Mouse (Mus musculus) megakaryocyte-erythroid progenitor cell, adult 5-6 weeks (primary cell): ENCODE data around the gene Pttg1. TPM values are rescaled to one million over a fixed set of nuclear protein-coding genes. Genes with fewer than 3 reads are reported as not detected.

Experiments used
- ATAC-seq: replicated peaks from 2 replicates; pipeline ENCODE4 v1.8.0; 2016; ENCODE audit warnings: mild to moderate bottlenecking, inconsistent platforms; ENCODE audit not compliant: severe bottlenecking, poor library complexity, low FRiP score, low TSS enrichment
- total RNA-seq, 2 experiments: library from RNA; stranded (forward) in 1 of 2; stranded (reverse) in 1 of 2; fragments of 200-1000, 215-1000 nt in 1 of 2; fragments of >200 nt in 1 of 2; fragmentation: Nextera tagmentation in 1 of 2; gene quantifications; 2 replicates each; pipeline ENCODE4 v1.2.3; 2014 to 2017

Gene Pttg1
- total RNA-seq, 2 experiments from 2014 or later = 59.5 to 84.7 TPM

DNA sequence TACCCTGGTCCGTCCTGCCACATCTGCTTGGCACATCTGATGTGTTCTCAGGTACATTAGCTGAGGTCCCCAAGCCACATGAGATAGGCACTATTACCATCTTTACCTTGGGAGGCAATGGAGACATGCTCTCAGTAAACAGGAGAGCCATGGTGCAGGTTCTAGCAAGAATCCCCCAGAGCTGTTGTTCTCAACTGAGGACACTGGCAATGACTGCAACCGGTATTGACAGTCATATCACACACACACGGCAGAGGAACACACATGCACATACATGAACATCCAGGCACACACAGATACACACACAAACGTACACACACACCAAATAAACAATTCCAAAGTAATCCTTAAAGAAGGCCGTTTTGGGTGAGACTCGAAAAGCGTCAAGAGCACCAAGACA is 45.1 kb downstream of the Pttg1 start:
- no peak for ATAC-seq

DNA sequence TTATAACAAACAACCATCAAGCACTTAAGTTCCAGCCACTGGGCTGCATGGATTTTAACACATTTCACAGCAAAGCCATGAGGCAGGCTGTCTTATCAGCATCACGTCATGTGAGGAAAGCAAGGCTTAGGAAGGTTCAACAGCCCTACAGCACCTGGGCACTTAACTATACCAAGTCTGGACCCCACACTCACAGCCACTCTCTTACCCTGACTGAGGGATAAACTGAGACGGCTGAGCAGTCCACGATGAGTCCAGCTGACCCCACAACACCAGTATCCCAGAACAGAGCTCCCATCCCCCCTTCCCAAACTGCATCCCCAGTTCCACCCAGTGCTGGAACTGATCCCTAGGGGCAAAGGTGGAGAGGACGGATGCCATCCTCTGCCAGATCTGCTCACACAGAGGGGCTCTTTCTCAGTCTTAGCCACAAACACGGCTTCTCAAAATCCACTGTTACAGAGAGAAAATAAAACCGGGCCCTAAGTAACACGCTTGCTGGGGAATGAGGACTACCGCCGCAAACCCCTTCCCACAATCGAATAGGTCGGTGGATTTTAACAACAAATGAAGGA is 46.1 kb downstream of the Pttg1 start:
- ATAC-seq = no peak

DNA sequence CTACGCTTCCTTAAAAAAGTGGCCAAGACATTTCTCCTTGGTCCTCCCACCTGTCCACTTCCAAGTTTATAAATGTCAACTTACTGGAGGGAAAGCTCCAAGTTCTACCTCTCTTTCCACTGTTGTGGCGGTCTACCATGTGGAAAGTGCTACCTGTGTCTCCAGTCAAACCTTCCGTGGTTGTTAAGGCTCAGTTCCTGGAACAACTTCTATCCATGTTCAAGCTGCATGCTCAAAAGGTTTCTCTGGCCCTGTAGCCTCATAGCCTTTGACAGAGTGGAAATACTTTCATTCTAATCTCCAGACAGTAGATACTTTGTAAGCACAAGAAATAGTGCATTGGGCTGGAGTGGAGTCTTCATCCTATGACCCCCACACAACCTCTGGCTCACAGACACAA is 46.6 kb downstream of the Pttg1 start:
- no peak for ATAC-seq

DNA sequence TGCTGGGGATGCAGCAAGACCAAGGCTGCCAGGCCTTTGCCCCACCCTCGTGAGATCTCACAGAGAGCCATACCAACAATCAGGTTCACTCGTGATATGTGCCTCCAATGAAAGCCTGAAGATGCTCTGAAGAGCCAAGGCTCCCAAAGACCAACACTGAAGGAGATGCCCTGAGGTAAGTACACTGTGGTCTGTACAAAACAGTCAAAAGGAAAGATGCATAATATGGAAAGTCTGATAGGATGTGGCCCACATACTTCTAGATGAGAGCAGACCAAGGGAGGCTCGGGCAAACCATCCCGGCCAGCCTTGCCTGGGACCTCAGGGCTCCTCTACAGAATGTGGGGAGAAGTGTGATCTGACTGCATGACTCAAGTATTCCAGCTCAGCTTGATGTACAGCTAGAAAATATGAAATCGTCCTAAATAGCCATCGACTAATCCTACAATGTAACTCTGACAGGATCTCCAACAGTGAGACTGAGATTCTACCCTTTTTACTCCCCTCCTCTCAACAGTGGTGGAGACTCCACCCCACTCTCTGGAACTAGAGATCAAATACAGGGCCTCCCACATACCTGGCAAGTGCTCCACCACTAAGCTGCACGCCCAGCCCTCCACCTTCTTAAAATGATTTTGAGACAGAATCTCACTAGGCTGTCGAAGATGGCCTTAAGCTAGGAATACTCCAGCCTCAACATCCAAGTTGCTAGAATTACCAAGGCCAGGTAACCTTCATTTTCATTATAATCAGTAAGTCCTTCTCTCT is 48.8 kb downstream of the Pttg1 start:
- ATAC-seq = no peak

DNA sequence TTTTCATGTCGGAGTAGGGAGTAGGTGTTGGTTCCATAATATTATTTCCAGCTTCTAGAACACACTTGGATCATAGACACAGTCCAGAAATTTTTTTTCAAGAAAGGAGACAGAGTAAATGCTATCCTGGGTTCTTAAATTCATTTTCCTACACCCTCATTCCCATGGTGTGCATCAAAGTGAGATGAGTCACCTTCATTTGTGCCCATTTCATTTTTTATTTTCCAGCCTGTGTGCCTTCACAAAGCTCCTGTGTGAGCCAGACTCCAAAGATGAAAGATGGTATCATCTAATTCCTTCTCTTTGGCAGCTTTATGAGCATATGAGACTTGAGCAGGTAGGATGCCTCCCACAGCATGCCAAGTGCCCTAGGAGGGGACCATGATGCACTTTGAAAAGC is 49.5 kb downstream of the Pttg1 start:
- no peak for ATAC-seq

DNA sequence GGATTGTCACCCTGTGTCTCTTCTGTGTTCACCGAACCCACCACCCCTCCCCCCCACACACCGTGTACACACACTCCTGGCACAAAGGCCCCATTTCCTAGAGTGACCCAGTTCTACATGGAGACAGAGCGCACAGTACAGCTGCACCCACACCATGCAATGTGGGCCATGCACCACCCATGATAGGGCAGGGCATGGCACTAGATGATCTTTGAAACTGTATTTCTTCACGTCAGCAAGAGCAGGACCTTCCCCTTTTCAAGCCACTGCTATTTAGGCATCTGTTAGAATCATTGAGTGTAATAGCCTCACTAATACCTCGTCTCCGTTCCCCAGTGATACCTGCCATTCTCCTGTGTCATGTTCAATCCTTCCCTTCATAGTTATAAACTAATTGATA is 51.1 kb downstream of the Pttg1 start:
- no peak for ATAC-seq

DNA sequence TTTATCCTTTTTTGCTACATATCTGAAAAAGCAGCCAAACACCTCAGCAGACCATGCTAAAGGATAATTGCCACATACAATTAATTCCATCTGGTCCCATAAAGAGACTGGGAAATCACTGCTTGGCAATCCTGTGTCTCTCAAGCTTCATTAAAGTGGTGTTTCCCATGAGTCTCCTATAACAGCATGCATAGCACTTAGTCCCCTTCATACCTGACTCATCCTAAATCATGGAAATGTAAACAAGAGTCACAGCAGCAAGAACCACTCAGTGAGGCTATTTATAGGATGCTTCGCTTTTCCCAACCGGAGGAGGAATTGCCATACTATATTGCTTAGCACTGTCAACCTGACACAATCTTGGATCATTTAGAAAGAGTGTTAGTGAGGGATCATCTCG is 52.7 kb downstream of the Pttg1 start:
- ATAC-seq = no peak

DNA sequence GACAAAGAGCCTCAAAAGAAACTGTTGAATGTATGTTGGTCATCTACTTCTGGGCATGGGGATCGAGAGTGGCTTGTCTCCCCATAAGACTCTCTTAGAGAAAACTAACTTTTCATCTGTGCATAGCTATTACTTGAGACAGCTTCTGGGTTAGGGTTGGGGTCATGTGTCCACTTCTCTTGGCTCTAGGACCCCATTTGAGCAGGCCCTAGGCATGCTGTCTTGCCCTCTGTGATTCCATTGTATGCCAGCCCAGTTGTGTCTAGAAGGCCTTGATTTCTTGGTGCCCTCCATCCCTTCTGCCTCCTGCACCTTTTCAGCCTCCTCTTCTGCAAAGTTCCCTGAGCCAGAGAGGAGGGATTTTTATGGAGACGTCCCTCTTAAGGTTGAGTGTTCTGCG is 54.2 kb downstream of the Pttg1 start:
- ATAC-seq = no peak

Other genes starting within 250 kb of the Pttg1 start
- gene Slu7, start 7.5 kb upstream of the Pttg1 start, total RNA-seq (2014; fragmentation: Nextera tagmentation) = 16.9 and 28.6 TPM in 2 replicates
- gene Slu7, start 7.5 kb upstream of the Pttg1 start, total RNA-seq (2017) = 72.0 and 83.0 TPM in 2 replicates
- gene C1qtnf2, start 48.0 kb upstream of the Pttg1 start, total RNA-seq (2014; fragmentation: Nextera tagmentation) = not detected in 2 replicates
- gene C1qtnf2, start 48.0 kb upstream of the Pttg1 start, total RNA-seq (2017) = not detected in 2 replicates
- 1.7 TPM in 1 of 2 replicates, not detected in the other for gene Ccnjl, start 102.5 kb upstream of the Pttg1 start, total RNA-seq (2014; fragmentation: Nextera tagmentation)
- gene Ccnjl, start 102.5 kb upstream of the Pttg1 start, total RNA-seq (2017) = 0.11 and 0.33 TPM in 2 replicates
- gene 4933415A04Rik, start 160.8 kb upstream of the Pttg1 start, total RNA-seq (2014; fragmentation: Nextera tagmentation) = not detected in 2 replicates
- gene 4933415A04Rik, start 160.8 kb upstream of the Pttg1 start, total RNA-seq (2017) = not detected in 2 replicates
- gene Fabp6, start 175.3 kb upstream of the Pttg1 start, total RNA-seq (2014; fragmentation: Nextera tagmentation) = not detected in 2 replicates
- gene Fabp6, start 175.3 kb upstream of the Pttg1 start, total RNA-seq (2017) = not detected in 2 replicates